Mouse (Mus musculus) heart, postnatal 0 days (tissue): ENCODE data around the gene Sell. TPM values are rescaled to one million over a fixed set of nuclear protein-coding genes. Genes with fewer than 3 reads are reported as not detected.

Experiments
- ATAC-seq: fragments of 200-750 bp; cut with Nextera tagmentation; 2 replicates; pipeline ENCODE4 v1.8.0; 2017; ENCODE audit warnings: low read depth, moderate number of reproducible peaks, moderate library complexity; ENCODE audit not compliant: insufficient read depth
- DNase-seq: peaks from one replicate; pipeline ENCODE4 v3.0.0-alpha.2; 2016; ENCODE audit warnings: low spot score
- H3K27ac ChIP-seq: fragments of 300-500 bp; sonication (generic); 2 replicates; pipeline ENCODE4 v1.5.1; 2014; ENCODE audit warnings: low read depth, mild to moderate bottlenecking
- H3K27me3 ChIP-seq: fragments of 300-500 bp; sonication (generic); 2 replicates; pipeline ENCODE4 v1.6.1; 2014; ENCODE audit warnings: low read length, mixed read lengths; ENCODE audit not compliant: control insufficient read depth, insufficient read depth
- H3K36me3 ChIP-seq: fragments of 300-500 bp; sonication (generic); replicated peaks from 2 replicates; pipeline ENCODE4 v1.6.1; 2014; ENCODE audit warnings: low read length, mixed read lengths; ENCODE audit not compliant: control insufficient read depth, insufficient read depth
- H3K4me1 ChIP-seq: fragments of 300-500 bp; sonication (generic); 2 replicates; pipeline ENCODE4 v1.6.1; 2014; ENCODE audit warnings: antibody characterized with exemption; ENCODE audit not compliant: control insufficient read depth, insufficient read depth
- H3K4me2 ChIP-seq: fragments of 300-500 bp; sonication (generic); 2 replicates; pipeline ENCODE4 v1.6.1; 2014; ENCODE audit warnings: low read depth, mild to moderate bottlenecking, low read length, moderate library complexity
- H3K4me3 ChIP-seq: fragments of 300-500 bp; sonication (generic); 2 replicates; pipeline ENCODE4 v1.5.1; 2014; ENCODE audit warnings: low read depth, low read length
- H3K9ac ChIP-seq: fragments of 300-500 bp; sonication (generic); replicated peaks from 2 replicates; pipeline ENCODE4 v1.6.1; 2014; ENCODE audit warnings: low read depth, low read length, mixed read lengths
- H3K9me3 ChIP-seq: fragments of 300-500 bp; sonication (generic); replicated peaks from 2 replicates; pipeline ENCODE4 v1.6.1; 2016; ENCODE audit warnings: low read length; ENCODE audit not compliant: control insufficient read depth
- CTCF ChIP-seq: IDR thresholded peaks from 2 replicates; pipeline ENCODE4 v1.5.1; 2016; ENCODE audit warnings: antibody characterized with exemption, control low read depth, low read depth
- EP300 ChIP-seq: IDR thresholded peaks from 2 replicates; pipeline ENCODE4 v1.6.1; 2016; ENCODE audit warnings: antibody characterized with exemption, low read depth
- WGBS: fragments of 180-500 bp; shearing (Covaris S2); extraction: QIAGEN DNeasy Blood & Tissue Kit; methylation state at CpG from one replicate; pipeline ENCODE4 v1.1.7; 2014; 5-methylcytosine and 5-hydroxymethylcytosine counted together
- polyA plus RNA-seq: library from polyadenylated mRNA; unstranded; fragments of >200 nt; fragmentation: Nextera tagmentation; extraction: Ambion mirVana; gene quantifications from 2 replicates; pipeline ENCODE4 v1.2.1, GENCODE M21; 2015
- total RNA-seq: library from RNA; depleted of rRNA; stranded (reverse); fragments of >200 nt; gene quantifications from 2 replicates; pipeline ENCODE4 v1.2.3, GENCODE M21; 2014; ENCODE audit warnings: low replicate concordance

Sell gene
- total and polyA plus RNA-seq, 2 experiments from 2014 or later, result 0.44 to 0.50 TPM

- Histone ChIP-seq H3K4me2 (no peak overlapping the region), H3K27me3 (no peaks in the 10 kb centered on the region), H3K9ac (no peak overlapping the region), H3K4me1 (no peaks in the 10 kb centered on the region), H3K9me3 (no peaks in the 10 kb centered on the region), H3K4me3 (no peak overlapping the region), H3K27ac (no peak overlapping the region), H3K36me3 (no peaks in the 10 kb centered on the region)
- WGBS, result 85% methylated on average over 9 of the region's 9 CpGs
- DNase-seq (no peak), ATAC-seq (no peak)
- TF ChIP-seq EP300 (no peak), CTCF (no peak)
Measured at GRCm38 (mm10) chr1:164110591-164111329, 49.0 kb downstream of the Sell start.

DNA sequence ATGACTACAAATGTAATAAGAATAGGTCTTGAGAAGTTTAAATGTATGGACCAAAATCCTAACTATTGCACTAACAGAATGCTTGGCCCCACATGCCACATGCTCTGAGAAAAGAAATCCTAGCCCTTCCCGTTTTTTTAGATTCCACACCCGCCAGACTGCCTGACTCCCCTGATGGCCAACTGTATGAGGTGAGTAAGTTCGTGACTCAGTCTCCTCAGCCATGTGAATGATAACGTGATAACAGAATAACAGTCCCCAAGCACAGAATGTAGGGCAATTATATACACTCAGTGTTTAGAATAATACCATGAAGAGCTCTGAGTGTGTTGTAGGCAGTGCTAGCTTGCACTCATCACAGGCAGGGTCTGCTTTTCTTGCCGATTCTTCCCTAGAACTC is 52.5 kb downstream of the Sell start:
- 68% methylated on average over 5 of the region's 5 CpGs for WGBS
- H3K9ac ChIP-seq, result no peak overlapping the region
- DNase-seq (no peak), ATAC-seq (no peak)
- no peaks in the 10 kb centered on the region for H3K4me1 ChIP-seq
- TF ChIP-seq CTCF (no peak), EP300 (no peak)
- H3K4me3 ChIP-seq, result no peak overlapping the region
- no peaks in the 10 kb centered on the region for H3K36me3 ChIP-seq
- H3K27me3 ChIP-seq, result no peaks in the 10 kb centered on the region
- H3K27ac ChIP-seq, result no peak overlapping the region
- no peak overlapping the region for H3K4me2 ChIP-seq
- H3K9me3 ChIP-seq, result no peaks in the 10 kb centered on the region

GRCm38 (mm10) chr1:164114947-164115493 is 53.2 kb downstream of the Sell start, which contains the start of gene Selp:
Gene Selp, plus strand, starts transcription at chr1:164115264.
- no peaks in the 10 kb centered on the region for H3K27me3 ChIP-seq

GRCm38 (mm10) chr1:164115647-164116046 is 53.9 kb downstream of the Sell start:
- 72% methylated on average over 6 of the region's 6 CpGs for WGBS
- Histone ChIP-seq H3K4me2 (no peak overlapping the region), H3K27me3 (no peaks in the 10 kb centered on the region), H3K9me3 (no peaks in the 10 kb centered on the region), H3K4me3 (no peak overlapping the region), H3K4me1 (no peaks in the 10 kb centered on the region; the same call in 1 of the 2 replicates), H3K9ac (no peak overlapping the region), H3K27ac (no peak overlapping the region), H3K36me3 (no peaks in the 10 kb centered on the region)
- no peak for TF ChIP-seq EP300
- no peak for TF ChIP-seq CTCF
- ATAC-seq, result no peak
- DNase-seq, result no peak

More at GRCm38 (mm10) chr1:164114947-164115493, 53.2 kb downstream of the Sell start, which contains the start of gene Selp:
- Histone ChIP-seq H3K36me3 (no peaks in the 10 kb centered on the region), H3K27ac (no peak within 1 kb of the TSS), H3K4me3 (no peak within 1 kb of the TSS), H3K9me3 (no peaks in the 10 kb centered on the region), H3K9ac (no peak within 1 kb of the TSS), H3K4me1 (no peaks in the 10 kb centered on the region), H3K4me2 (no peak within 1 kb of the TSS)
- ATAC-seq (no peak), DNase-seq (no peak)
- TF ChIP-seq EP300, result no peak
- TF ChIP-seq CTCF, result no peak
- WGBS, result 47% methylated on average over 8 of the region's 8 CpGs

- H3K36me3 ChIP-seq, result no peaks in the 10 kb centered on the region
- no peak overlapping the region for H3K9ac ChIP-seq
- H3K27ac ChIP-seq, result no peak overlapping the region
- no peaks in the 10 kb centered on the region for H3K9me3 ChIP-seq
- no peak for TF ChIP-seq CTCF
- 85% methylated on average over 6 of the region's 6 CpGs for WGBS
- H3K4me1 ChIP-seq, result no peaks in the 10 kb centered on the region; the same call in 1 of the 2 replicates
- H3K4me3 ChIP-seq, result no peak overlapping the region
- H3K27me3 ChIP-seq, result no peaks in the 10 kb centered on the region
- H3K4me2 ChIP-seq, result no peak overlapping the region
- DNase-seq (no peak), ATAC-seq (no peak)
Measured at GRCm38 (mm10) chr1:164117869-164118268, 56.1 kb downstream of the Sell start.
